Mouse (Mus musculus) B cell, adult 2 months (primary cell): Measurements from ENCODE around the gene Eci1.
"Not testable (repeated sequence)": the region's sequence is repeated elsewhere in the genome, so short reads cannot be mapped to it uniquely, and the experiment has no call there.

Experiments
- DNase-seq, 2 experiments: peaks; one replicate each; pipeline ENCODE4 v3.0.0; 2022

Eci1 gene

GRCm38 (mm10) chr17:24441148-24441547, 14.7 kb downstream of the Eci1 start:
- DNase-seq = no peak

GRCm38 (mm10) chr17:24442107-24442506, 15.7 kb downstream of the Eci1 start:
- no peak for DNase-seq

GRCm38 (mm10) chr17:24442632-24443155, 16.3 kb downstream of the Eci1 start, which contains the start of gene Dnase1l2:
Gene Dnase1l2 (minus strand): TSS chr17:24443105.
- no peak for DNase-seq

GRCm38 (mm10) chr17:24443409-24443808, 17.0 kb downstream of the Eci1 start:
- no peak for DNase-seq

- DNase-seq = no peak
Observed at GRCm38 (mm10) chr17:24446590-24446989, 20.1 kb downstream of the Eci1 start.

- DNase-seq = no peak
Observed at GRCm38 (mm10) chr17:24449507-24449906, 23.1 kb downstream of the Eci1 start.

- DNase-seq = no peak
Observed at GRCm38 (mm10) chr17:24451220-24451619, 24.8 kb downstream of the Eci1 start.

GRCm38 (mm10) chr17:24453372-24453771, 26.9 kb downstream of the Eci1 start:
- no peak for DNase-seq

- DNase-seq = no peak
Observed at GRCm38 (mm10) chr17:24454218-24454755, 27.8 kb downstream of the Eci1 start.

- peak; percentile 100 for DNase-seq
Observed at GRCm38 (mm10) chr17:24454756-24455522, 28.5 kb downstream of the Eci1 start.

- DNase-seq = not testable (repeated sequence)
Observed at GRCm38 (mm10) chr17:24455523-24456206, 29.2 kb downstream of the Eci1 start.

GRCm38 (mm10) chr17:24461580-24461979, 35.1 kb downstream of the Eci1 start:
- DNase-seq = peak; percentile 49 to 62

GRCm38 (mm10) chr17:24462932-24463331, 36.5 kb downstream of the Eci1 start:
- no peak for DNase-seq

GRCm38 (mm10) chr17:24463374-24464133, 37.1 kb downstream of the Eci1 start:
- DNase-seq = peak; percentile 24 to 42

GRCm38 (mm10) chr17:24468636-24469246, 42.3 kb downstream of the Eci1 start:
- DNase-seq = no peak

- no peak for DNase-seq
Observed at GRCm38 (mm10) chr17:24469336-24469909, 43.0 kb downstream of the Eci1 start.

GRCm38 (mm10) chr17:24469910-24470602, 43.6 kb downstream of the Eci1 start, which contains the start of the genes E4f1 and Pgp:
Gene E4f1 (minus strand): TSS chr17:24470313.
Gene Pgp (plus strand): TSS chr17:24470392.
- DNase-seq = peak; percentile 95 to 96

- no peak for DNase-seq
Observed at GRCm38 (mm10) chr17:24470701-24471527, 44.5 kb downstream of the Eci1 start.

GRCm38 (mm10) chr17:24472512-24472911, 46.1 kb downstream of the Eci1 start:
- DNase-seq = no peak

GRCm38 (mm10) chr17:24473612-24474275, 47.3 kb downstream of the Eci1 start, which contains the start of gene Bricd5:
Gene Bricd5 (plus strand): TSS chr17:24473884.
- no peak for DNase-seq
